Mouse (Mus musculus) lung, embryonic 16.5 days (tissue): ENCODE results near the gene Trim10. TPM values are rescaled to one million over a fixed set of nuclear protein-coding genes. Genes with fewer than 3 reads are reported as not detected.

Source experiments
- ATAC-seq: fragments of 200-750 bp; cut with Nextera tagmentation; 2 replicates; pipeline ENCODE4 v1.8.0; 2017; ENCODE audit warnings: low read depth, mild to moderate bottlenecking, moderate library complexity
- H3K27ac ChIP-seq: fragments of 300-500 bp; sonication (generic); 2 replicates; pipeline ENCODE4 v1.5.1; 2014; ENCODE audit warnings: mild to moderate bottlenecking, control low read depth, low read length
- H3K27me3 ChIP-seq: fragments of 300-500 bp; sonication (generic); 2 replicates; pipeline ENCODE4 v1.6.1; 2014; ENCODE audit warnings: low read depth, low read length, mixed read lengths; ENCODE audit not compliant: control insufficient read depth, insufficient read depth
- H3K36me3 ChIP-seq: fragments of 300-500 bp; sonication (generic); 2 replicates; pipeline ENCODE4 v1.6.1; 2014; ENCODE audit warnings: low read length; ENCODE audit not compliant: control insufficient read depth, insufficient read depth
- H3K4me1 ChIP-seq: fragments of 300-500 bp; sonication (generic); replicated peaks from 2 replicates; pipeline ENCODE4 v1.6.1; 2014; ENCODE audit warnings: low read length, mixed read lengths; ENCODE audit not compliant: control insufficient read depth, insufficient read depth
- H3K4me2 ChIP-seq: fragments of 300-500 bp; sonication (generic); 2 replicates; pipeline ENCODE4 v1.6.1; 2014; ENCODE audit warnings: low read depth, low read length, control low read depth
- H3K4me3 ChIP-seq: fragments of 300-500 bp; sonication (generic); 2 replicates; pipeline ENCODE4 v1.5.1; 2014; ENCODE audit warnings: mild to moderate bottlenecking, low read length, control low read depth
- H3K9ac ChIP-seq: fragments of 300-500 bp; sonication (generic); 2 replicates; pipeline ENCODE4 v1.6.1; 2014; ENCODE audit warnings: low read length, control low read depth
- H3K9me3 ChIP-seq: fragments of 300-500 bp; sonication (generic); 2 replicates; pipeline ENCODE4 v1.6.1; 2016; ENCODE audit warnings: low read length; ENCODE audit not compliant: control insufficient read depth
- whole genome bisulfite sequencing: fragments of 180-500 bp; shearing (Covaris S2); extraction: QIAGEN DNeasy Blood & Tissue Kit; methylation state at CpG from one replicate; pipeline ENCODE4 v1.1.7; 2014; 5-methylcytosine and 5-hydroxymethylcytosine counted together
- polyA plus RNA-seq: library from polyadenylated mRNA; unstranded; fragments of >200 nt; fragmentation: Nextera tagmentation; extraction: Ambion mirVana; gene quantifications from 2 replicates; pipeline ENCODE4 v1.2.1, GENCODE M21; 2015

Gene Trim10
- polyA plus RNA-seq, 1 experiment from 2014 or later = 3.2 TPM

GRCm38 (mm10) chr17:36897552-36898205, 28.3 kb downstream of the Trim10 start, which contains the start of gene Trim31:
TSS of gene Trim31 (plus strand) at chr17:36898118.
- Histone ChIP-seq H3K36me3 (no peaks in the 10 kb centered on the region), H3K27me3 (no peaks in the 10 kb centered on the region), H3K4me3 (no peak within 1 kb of the TSS), H3K9me3 (no peaks in the 10 kb centered on the region), H3K27ac (no peak within 1 kb of the TSS), H3K4me2 (no peak within 1 kb of the TSS), H3K9ac (no peak within 1 kb of the TSS), H3K4me1 (no peaks in the 10 kb centered on the region)
- 52% methylated on average over 6 of the region's 6 CpGs for WGBS
- no peak for ATAC-seq

DNA sequence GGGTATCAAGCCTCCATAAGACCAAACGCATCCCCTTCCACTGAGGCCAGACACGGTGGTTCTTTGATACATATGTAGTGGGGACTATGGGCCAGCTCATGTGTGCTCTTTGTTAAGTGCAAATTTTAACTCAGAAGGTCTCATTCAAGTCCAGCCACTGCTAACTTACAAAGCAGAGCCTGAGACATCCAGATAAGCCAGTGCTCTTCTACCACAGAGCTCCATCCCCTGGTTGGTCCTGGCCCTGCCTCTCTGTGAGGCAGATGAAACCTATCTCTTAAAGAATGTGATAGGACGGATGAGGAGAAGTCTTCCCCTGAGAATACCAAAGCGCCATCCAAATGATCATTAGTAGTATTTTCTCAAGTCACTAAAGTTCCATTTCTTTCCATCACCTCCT, 30.0 kb downstream of the Trim10 start:
- no peak overlapping the region for H3K4me3 ChIP-seq
- no peaks in the 10 kb centered on the region for H3K9me3 ChIP-seq
- H3K27ac ChIP-seq = no peak overlapping the region
- no peak overlapping the region for H3K9ac ChIP-seq
- no peaks in the 10 kb centered on the region for H3K27me3 ChIP-seq
- no peak overlapping the region for H3K4me2 ChIP-seq
- no peaks in the 10 kb centered on the region for H3K4me1 ChIP-seq
- no peak for ATAC-seq
- 73% methylated on average over 4 of the region's 4 CpGs for WGBS
- H3K36me3 ChIP-seq = no peaks in the 10 kb centered on the region

DNA sequence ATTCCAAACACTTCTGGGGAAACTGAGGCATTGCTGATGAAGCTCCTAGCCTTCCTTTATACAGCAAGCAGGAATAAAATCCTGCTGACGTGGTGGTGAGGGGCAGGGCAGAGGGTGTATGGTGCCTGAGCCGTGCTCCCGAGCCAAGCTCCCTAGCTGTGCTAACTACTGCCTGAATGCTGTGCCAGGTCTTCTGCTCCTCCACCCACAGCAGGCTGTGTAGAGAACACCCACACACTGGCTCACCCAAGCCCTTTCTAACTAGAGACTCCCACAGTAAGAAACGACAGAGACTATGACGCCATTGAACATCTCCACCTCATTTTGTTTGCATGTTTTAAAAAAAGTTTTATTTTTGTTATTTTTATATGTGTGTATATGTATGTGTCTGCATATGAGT, 30.6 kb downstream of the Trim10 start:
- Histone ChIP-seq H3K9ac (no peak overlapping the region), H3K27me3 (no peaks in the 10 kb centered on the region), H3K27ac (no peak overlapping the region), H3K4me2 (no peak overlapping the region), H3K9me3 (no peaks in the 10 kb centered on the region), H3K4me1 (no peaks in the 10 kb centered on the region), H3K4me3 (no peak overlapping the region), H3K36me3 (no peaks in the 10 kb centered on the region)
- no peak for ATAC-seq
- 72% methylated on average over 5 of the region's 5 CpGs for WGBS

DNA sequence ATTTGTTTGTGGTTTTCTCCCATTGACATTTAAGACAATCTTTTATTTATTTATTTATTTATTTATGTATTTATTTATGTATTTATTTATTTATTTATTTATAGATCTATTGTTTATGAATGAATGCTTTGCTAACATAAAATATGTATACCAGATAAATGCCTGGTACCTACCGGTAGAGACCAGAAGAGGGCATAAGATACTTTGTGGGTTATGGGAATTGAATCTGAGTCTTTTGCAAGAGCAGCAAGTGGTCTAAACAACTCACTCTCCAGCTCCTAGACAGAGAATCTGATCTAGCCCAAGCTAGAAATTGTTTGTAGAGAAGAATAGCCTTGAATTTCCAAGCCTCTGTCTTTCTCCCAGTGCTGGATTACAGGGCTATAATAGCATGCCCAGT, 31.3 kb downstream of the Trim10 start:
- no peak overlapping the region for H3K9ac ChIP-seq
- ATAC-seq = no peak
- H3K4me1 ChIP-seq = no peaks in the 10 kb centered on the region
- no peak overlapping the region for H3K27ac ChIP-seq
- no peak overlapping the region for H3K4me2 ChIP-seq
- H3K9me3 ChIP-seq = no peaks in the 10 kb centered on the region
- no peak overlapping the region for H3K4me3 ChIP-seq
- no peaks in the 10 kb centered on the region for H3K27me3 ChIP-seq
- WGBS = 18% methylated on average over 1 of the region's 1 CpGs
- H3K36me3 ChIP-seq = no peaks in the 10 kb centered on the region

GRCm38 (mm10) chr17:36903651-36904050, 34.3 kb downstream of the Trim10 start:
- WGBS = 58% methylated on average over 3 of the region's 3 CpGs
- no peaks in the 10 kb centered on the region for H3K9me3 ChIP-seq
- H3K9ac ChIP-seq = no peak overlapping the region
- no peak for ATAC-seq
- no peaks in the 10 kb centered on the region for H3K36me3 ChIP-seq
- no peaks in the 10 kb centered on the region for H3K4me1 ChIP-seq
- H3K4me2 ChIP-seq = no peak overlapping the region
- H3K27ac ChIP-seq = no peak overlapping the region
- H3K27me3 ChIP-seq = no peaks in the 10 kb centered on the region
- no peak overlapping the region for H3K4me3 ChIP-seq

DNA sequence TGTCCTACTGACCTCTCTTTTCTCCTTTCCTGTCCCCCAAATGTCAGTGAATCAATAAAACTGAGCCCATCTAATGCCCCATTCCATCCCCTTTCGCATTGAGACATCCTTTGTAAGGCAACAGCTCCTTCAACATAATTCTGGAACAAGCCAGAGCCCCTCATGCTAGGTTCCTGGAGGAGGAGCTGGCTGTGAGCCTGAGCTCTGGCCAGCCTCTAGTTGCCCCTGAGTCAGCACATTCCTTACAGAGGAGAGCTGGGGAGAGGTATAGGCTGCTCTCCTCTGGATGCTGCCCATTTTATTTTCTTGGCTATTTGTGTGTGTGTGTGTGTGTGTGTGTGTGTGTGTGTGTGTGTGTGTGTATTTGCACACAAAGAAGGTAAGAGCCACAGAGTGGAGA, 38.9 kb downstream of the Trim10 start:
- no peak overlapping the region for H3K27ac ChIP-seq
- H3K9me3 ChIP-seq = no peaks in the 10 kb centered on the region
- no peaks in the 10 kb centered on the region for H3K4me1 ChIP-seq
- H3K4me3 ChIP-seq = no peak overlapping the region
- H3K36me3 ChIP-seq = no peaks in the 10 kb centered on the region
- peak; percentile 66; the same call in 1 of the 2 replicates for ATAC-seq
- H3K4me2 ChIP-seq = no peak overlapping the region
- 50% methylated on average over 1 of the region's 1 CpGs for WGBS
- no peak overlapping the region for H3K9ac ChIP-seq
- H3K27me3 ChIP-seq = no peaks in the 10 kb centered on the region; the same call in 1 of the 2 replicates

DNA sequence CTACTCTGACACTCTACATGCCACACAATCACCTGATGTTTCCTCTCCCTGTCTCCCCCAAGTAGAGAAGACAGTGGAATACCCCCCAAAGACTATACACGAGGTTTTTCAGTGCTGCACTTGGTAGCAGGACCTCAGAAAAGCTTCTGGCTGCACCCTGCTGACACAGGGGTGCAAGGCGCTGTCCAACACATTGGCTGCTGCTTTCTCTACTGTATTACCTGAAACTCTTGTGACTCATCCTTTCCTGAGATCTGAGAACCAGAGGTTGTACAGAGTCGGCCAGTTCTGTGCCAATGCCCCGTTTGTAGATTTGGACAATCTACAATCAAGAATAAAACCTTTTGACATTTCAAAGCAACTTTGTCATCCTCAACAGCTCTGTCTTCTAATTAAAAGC, 40.4 kb downstream of the Trim10 start:
- no peak overlapping the region for H3K27ac ChIP-seq
- no peak overlapping the region for H3K9ac ChIP-seq
- no peaks in the 10 kb centered on the region for H3K9me3 ChIP-seq
- H3K4me3 ChIP-seq = no peak overlapping the region
- no peak for ATAC-seq
- no peak overlapping the region for H3K4me2 ChIP-seq
- H3K27me3 ChIP-seq = no peaks in the 10 kb centered on the region; the same call in 1 of the 2 replicates
- no peaks in the 10 kb centered on the region for H3K36me3 ChIP-seq
- 46% methylated on average over 4 of the region's 4 CpGs for WGBS
- H3K4me1 ChIP-seq = no peaks in the 10 kb centered on the region

- no peaks in the 10 kb centered on the region for H3K36me3 ChIP-seq
- H3K9ac ChIP-seq = no peak overlapping the region
- H3K4me2 ChIP-seq = no peak overlapping the region
- no peak for ATAC-seq
- no peaks in the 10 kb centered on the region for H3K4me1 ChIP-seq
- no peak overlapping the region for H3K4me3 ChIP-seq
- no peaks in the 10 kb centered on the region; the same call in none of the 2 replicates for H3K27me3 ChIP-seq
- H3K27ac ChIP-seq = no peak overlapping the region
- 57% methylated on average over 2 of the region's 2 CpGs for WGBS
- no peaks in the 10 kb centered on the region for H3K9me3 ChIP-seq
Measured at GRCm38 (mm10) chr17:36912031-36912430, 42.7 kb downstream of the Trim10 start.

DNA sequence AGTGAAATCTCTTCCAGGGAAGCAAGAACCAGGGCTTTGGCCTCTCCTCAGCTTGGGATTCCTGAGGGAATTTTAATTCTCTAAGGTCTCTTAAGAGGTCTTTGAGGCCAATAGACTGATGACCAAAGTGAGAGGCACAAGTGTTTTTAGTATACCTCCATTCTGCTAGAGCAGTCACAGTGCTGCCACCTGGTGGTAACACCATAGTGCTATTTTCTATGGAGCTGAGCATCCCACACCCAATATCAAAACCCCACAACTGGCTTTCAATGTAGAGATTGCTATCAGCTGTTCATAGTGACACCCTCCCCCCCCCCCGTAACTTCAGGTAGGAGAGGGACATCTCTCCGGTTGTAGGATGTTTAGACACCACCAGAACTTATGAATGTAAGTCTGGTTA, 44.7 kb downstream of the Trim10 start:
- no peak overlapping the region for H3K4me2 ChIP-seq
- no peaks in the 10 kb centered on the region for H3K4me1 ChIP-seq
- H3K9ac ChIP-seq = no peak overlapping the region
- H3K9me3 ChIP-seq = no peaks in the 10 kb centered on the region
- no peaks in the 10 kb centered on the region; the same call in none of the 2 replicates for H3K27me3 ChIP-seq
- 15% methylated on average over 2 of the region's 2 CpGs for WGBS
- ATAC-seq = no peak
- no peak overlapping the region for H3K27ac ChIP-seq
- H3K36me3 ChIP-seq = no peaks in the 10 kb centered on the region
- H3K4me3 ChIP-seq = no peak overlapping the region
